Mouse (Mus musculus) limb, embryonic 11.5 days (tissue): ENCODE results near the gene Gm16503. TPM values are rescaled to one million over a fixed set of nuclear protein-coding genes. Genes with fewer than 3 reads are reported as not detected.
"Not testable (repeated sequence)": the region's sequence is repeated elsewhere in the genome, so short reads cannot be mapped to it uniquely, and the experiment has no call there.

Source experiments
- ATAC-seq: fragments of 200-750 bp; cut with Nextera tagmentation; 2 replicates; pipeline ENCODE4 v1.8.0; 2017; ENCODE audit warnings: low read depth; ENCODE audit not compliant: insufficient number of reproducible peaks, low FRiP score, low TSS enrichment
- DNase-seq: peaks from one replicate; pipeline ENCODE4 v3.0.0-alpha.2; 2015; ENCODE audit warnings: low spot score
- H3K27ac ChIP-seq: fragments of 300-500 bp; sonication (generic); replicated peaks from 2 replicates; pipeline ENCODE4 v1.5.1; 2014; ENCODE audit warnings: low read depth, mild to moderate bottlenecking, low read length
- H3K27me3 ChIP-seq: fragments of 300-500 bp; sonication (generic); 2 replicates; pipeline ENCODE4 v1.6.1; 2014; ENCODE audit warnings: mild to moderate bottlenecking, low read length, mixed read lengths; ENCODE audit not compliant: control insufficient read depth, insufficient read depth
- H3K36me3 ChIP-seq: fragments of 300-500 bp; sonication (generic); 2 replicates; pipeline ENCODE4 v1.6.1; 2014; ENCODE audit warnings: mild to moderate bottlenecking, low read length, moderate library complexity, mixed read lengths; ENCODE audit not compliant: control insufficient read depth, insufficient read depth
- H3K4me1 ChIP-seq: fragments of 300-500 bp; sonication (generic); 2 replicates; pipeline ENCODE4 v1.6.1; 2014; ENCODE audit warnings: low read length, mixed read lengths; ENCODE audit not compliant: control insufficient read depth, insufficient read depth
- H3K4me2 ChIP-seq: fragments of 300-500 bp; sonication (generic); 2 replicates; pipeline ENCODE4 v1.6.1; 2014; ENCODE audit warnings: low read depth, mild to moderate bottlenecking, moderate library complexity; ENCODE audit not compliant: severe bottlenecking
- H3K4me3 ChIP-seq: fragments of 300-500 bp; sonication (generic); 2 replicates; pipeline ENCODE4 v1.5.1; 2014; ENCODE audit warnings: low read depth, low read length
- H3K9ac ChIP-seq: fragments of 300-500 bp; sonication (generic); 2 replicates; pipeline ENCODE4 v1.6.1; 2014; ENCODE audit warnings: mild to moderate bottlenecking, low read length
- H3K9me3 ChIP-seq: fragments of 300-500 bp; sonication (generic); 2 replicates; pipeline ENCODE4 v1.6.1; 2016; ENCODE audit warnings: low read length; ENCODE audit not compliant: control insufficient read depth
- WGBS: fragments of 180-500 bp; shearing (Covaris S2); extraction: QIAGEN DNeasy Blood & Tissue Kit; methylation state at CpG from one replicate; pipeline ENCODE4 v1.1.7; 2014; 5-methylcytosine and 5-hydroxymethylcytosine counted together
- polyA plus RNA-seq: library from polyadenylated mRNA; unstranded; fragments of >200 nt; fragmentation: Nextera tagmentation; extraction: Ambion mirVana; gene quantifications from 2 replicates; pipeline ENCODE4 v1.2.1, GENCODE M21; 2014

The Gm16503 gene
- polyA plus RNA-seq, 1 experiment from 2014 or later = 0.39 TPM

- not testable (repeated sequence) for H3K4me1 ChIP-seq, H3K4me3 ChIP-seq, H3K4me2 ChIP-seq, H3K9ac ChIP-seq, H3K27me3 ChIP-seq, DNase-seq, ATAC-seq, H3K27ac ChIP-seq, H3K36me3 ChIP-seq
- H3K9me3 ChIP-seq = peaks cover 21% of the 10 kb centered on the region; the same call in 1 of the 2 replicates
Observed at GRCm38 (mm10) chr4:147535916-147536315, 4.1 kb upstream of the Gm16503 start.

DNA sequence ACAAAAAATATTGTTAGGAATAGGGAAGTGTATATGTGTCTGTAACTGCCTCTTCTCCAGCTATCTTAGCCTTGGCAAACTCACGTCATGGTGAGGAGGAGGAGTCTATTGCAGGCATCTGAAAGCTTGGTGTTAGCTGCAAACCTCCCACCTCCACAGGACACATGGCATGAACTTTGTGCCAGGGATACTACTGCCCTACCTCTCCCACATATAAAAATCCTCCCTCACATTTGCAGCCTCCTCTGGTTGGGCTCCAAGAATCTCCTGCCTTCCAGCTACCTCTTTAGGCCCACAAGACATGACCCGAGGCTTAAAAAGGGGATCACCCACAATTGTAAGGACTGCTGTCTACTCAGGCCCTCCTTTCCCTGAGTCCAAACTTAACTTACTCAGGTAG is 2.3 kb upstream of the Gm16503 start:
- WGBS = 75% methylated on average over 2 of the region's 2 CpGs
- DNase-seq = no peak
- peak; percentile 57; the same call in 1 of the 2 replicates for ATAC-seq
- H3K4me3 ChIP-seq = no peak overlapping the region
- H3K9ac ChIP-seq = no peak overlapping the region
- H3K36me3 ChIP-seq = no peaks in the 10 kb centered on the region
- H3K4me1 ChIP-seq = no peaks in the 10 kb centered on the region
- H3K9me3 ChIP-seq = peaks cover 21% of the 10 kb centered on the region; the same call in 1 of the 2 replicates
- H3K27ac ChIP-seq = no peak overlapping the region
- H3K4me2 ChIP-seq = no peak overlapping the region
- no peaks in the 10 kb centered on the region for H3K27me3 ChIP-seq

GRCm38 (mm10) chr4:147541105-147541504 is 1.1 kb downstream of the Gm16503 start:
- no peaks in the 10 kb centered on the region for H3K27me3 ChIP-seq
- no peak overlapping the region for H3K4me3 ChIP-seq
- no peaks in the 10 kb centered on the region for H3K4me1 ChIP-seq
- DNase-seq (no peak), ATAC-seq (no peak)
- no peak overlapping the region for H3K27ac ChIP-seq
- H3K36me3 ChIP-seq = no peaks in the 10 kb centered on the region
- H3K9me3 ChIP-seq = peaks cover 19% of the 10 kb centered on the region; the same call in 1 of the 2 replicates
- H3K9ac ChIP-seq = no peak overlapping the region
- H3K4me2 ChIP-seq = no peak overlapping the region

DNA sequence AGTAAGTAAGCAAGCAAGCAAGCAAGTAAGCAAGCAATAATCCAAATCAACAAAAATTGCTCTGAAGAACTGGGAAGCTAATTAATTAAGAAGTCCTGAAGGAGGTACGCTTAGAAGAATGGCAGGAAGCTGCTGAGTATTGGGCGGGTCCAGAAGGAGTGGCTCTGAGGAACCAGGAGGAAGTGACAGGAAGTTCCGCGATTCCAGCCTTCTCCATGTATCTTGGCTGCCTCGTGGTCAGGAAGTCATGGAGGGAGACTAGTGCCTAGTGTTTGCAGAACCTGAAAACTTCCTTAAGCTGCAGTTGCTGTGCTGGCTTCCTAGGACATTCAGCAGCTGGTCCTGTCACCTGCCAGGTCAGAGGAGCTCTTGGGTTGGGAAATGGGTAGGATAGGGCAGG is 13.1 kb downstream of the Gm16503 start, which contains the start of gene Zfp985:
Zfp985 (plus strand) TSS at position 207 of the 400 bp plus-strand sequence.
- H3K4me2 ChIP-seq, H3K27ac ChIP-seq, H3K9ac ChIP-seq, DNase-seq, H3K4me1 ChIP-seq, H3K27me3 ChIP-seq, ATAC-seq, H3K4me3 ChIP-seq, H3K9me3 ChIP-seq, H3K36me3 ChIP-seq: not testable (repeated sequence)
- 77% methylated on average over 5 of the region's 5 CpGs for WGBS

- H3K27ac ChIP-seq, H3K4me3 ChIP-seq, H3K4me1 ChIP-seq, H3K9ac ChIP-seq, H3K27me3 ChIP-seq, H3K4me2 ChIP-seq, H3K9me3 ChIP-seq, DNase-seq, ATAC-seq, H3K36me3 ChIP-seq: not testable (repeated sequence)
- 76% methylated on average over 2 of the region's 2 CpGs for WGBS
Observed at GRCm38 (mm10) chr4:147554361-147554760, 14.3 kb downstream of the Gm16503 start.

DNA sequence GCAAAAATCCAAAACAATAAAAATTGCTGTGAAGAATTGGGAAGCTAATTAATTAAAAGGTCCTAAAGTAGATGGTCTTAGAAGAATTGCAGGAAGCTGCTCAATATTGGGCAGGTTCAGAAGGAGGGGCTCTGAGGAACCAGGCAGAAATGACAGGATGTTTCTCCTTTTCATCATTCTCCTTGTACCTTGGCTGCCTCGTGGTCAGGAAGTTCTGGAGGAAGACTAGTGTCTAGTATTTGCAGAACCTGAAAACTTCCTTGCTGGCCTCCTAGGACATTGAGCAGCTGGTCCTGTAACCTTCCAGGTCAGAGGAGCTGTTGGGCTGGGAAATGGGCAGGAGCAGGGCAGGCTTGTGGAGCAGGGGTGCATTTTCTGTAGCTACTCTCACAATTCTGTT is 16.9 kb downstream of the Gm16503 start:
- not testable (repeated sequence) for ATAC-seq, H3K27ac ChIP-seq, DNase-seq, H3K4me2 ChIP-seq, H3K4me1 ChIP-seq, H3K4me3 ChIP-seq, H3K36me3 ChIP-seq, H3K9ac ChIP-seq, H3K9me3 ChIP-seq, H3K27me3 ChIP-seq
- 60% methylated on average over 1 of the region's 1 CpGs for WGBS

DNA sequence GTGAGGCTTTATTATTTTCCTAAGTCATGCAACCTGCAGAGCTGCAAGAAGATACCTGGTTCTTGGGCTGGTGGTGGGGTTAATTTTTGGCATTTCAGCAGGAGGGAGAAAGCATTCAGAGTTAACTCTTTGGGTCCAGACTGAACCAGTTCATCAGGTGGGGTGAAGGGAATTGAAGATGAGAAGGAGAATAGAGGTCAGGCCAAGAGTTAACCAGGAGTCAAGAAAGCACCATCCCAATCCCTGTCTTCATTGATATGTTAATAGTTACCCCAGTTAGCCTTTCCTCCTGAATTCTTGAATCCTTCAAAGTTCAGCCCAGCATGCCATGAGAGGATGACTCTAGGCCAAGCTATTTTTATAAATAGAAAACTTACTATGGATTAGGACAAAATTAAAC is 18.0 kb downstream of the Gm16503 start:
- not testable (repeated sequence) for H3K4me2 ChIP-seq, H3K36me3 ChIP-seq, DNase-seq, H3K27me3 ChIP-seq, H3K9ac ChIP-seq, H3K4me1 ChIP-seq, H3K9me3 ChIP-seq, H3K27ac ChIP-seq, H3K4me3 ChIP-seq, ATAC-seq

GRCm38 (mm10) chr4:147559096-147559495 is 19.1 kb downstream of the Gm16503 start:
- H3K9me3 ChIP-seq, H3K27me3 ChIP-seq, H3K36me3 ChIP-seq, H3K9ac ChIP-seq, H3K4me3 ChIP-seq, DNase-seq, H3K4me2 ChIP-seq, H3K4me1 ChIP-seq, H3K27ac ChIP-seq, ATAC-seq: not testable (repeated sequence)
- 82% methylated on average over 1 of the region's 1 CpGs for WGBS
